Mouse (Mus musculus) c-Kit-positive CD71-negative TER-119-negative erythroid progenitor cells, embryonic 14.5 days (primary cell): Measurements from ENCODE around the gene Top1.

ENCODE experiments used
- DNase-seq: peaks from one replicate; pipeline ENCODE4 v3.0.0-alpha.2; 2013; ENCODE audit warnings: low read depth

The Top1 gene

GRCm38 (mm10) chr2:160718811-160719210 lies 73.1 kb downstream of the Top1 start:
- no peak for DNase-seq

- DNase-seq: no peak
Measured at GRCm38 (mm10) chr2:160722714-160723113, 77.0 kb downstream of the Top1 start.

DNA sequence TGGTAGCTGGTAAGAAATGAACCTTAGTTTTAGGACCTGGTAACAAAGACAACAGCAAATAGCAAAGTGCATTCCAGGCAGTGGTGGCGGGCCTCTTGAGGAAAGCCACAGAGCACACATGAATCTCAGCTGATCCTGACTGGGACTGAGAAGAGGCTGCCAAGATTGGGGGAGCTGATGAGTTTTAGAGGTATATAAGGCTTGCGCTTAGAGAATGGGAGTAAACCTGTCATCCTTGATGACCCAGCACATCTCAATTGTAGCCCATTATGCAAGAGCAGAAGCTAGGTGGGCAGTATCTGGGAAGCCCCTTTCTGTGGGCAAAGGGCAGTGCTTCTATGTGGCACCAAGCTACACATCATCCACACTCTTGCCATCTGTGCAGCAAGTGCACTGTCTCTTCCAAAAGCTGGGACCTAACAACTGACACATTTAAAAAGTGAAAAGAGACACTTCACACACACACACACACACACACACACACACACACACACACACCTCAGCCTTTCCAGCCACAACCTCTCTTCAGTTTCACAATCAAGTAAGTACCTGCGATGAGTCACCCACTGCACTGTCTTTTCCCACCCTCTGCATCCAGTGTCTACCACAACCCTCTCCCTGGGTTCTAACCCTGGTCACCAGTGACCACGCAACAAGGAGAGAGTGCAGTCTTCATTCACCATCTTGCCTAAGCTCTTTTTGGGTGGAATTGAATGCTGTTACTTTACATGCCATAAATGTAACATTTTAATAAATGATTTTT lies 78.1 kb downstream of the Top1 start:
- DNase-seq: no peak

DNA sequence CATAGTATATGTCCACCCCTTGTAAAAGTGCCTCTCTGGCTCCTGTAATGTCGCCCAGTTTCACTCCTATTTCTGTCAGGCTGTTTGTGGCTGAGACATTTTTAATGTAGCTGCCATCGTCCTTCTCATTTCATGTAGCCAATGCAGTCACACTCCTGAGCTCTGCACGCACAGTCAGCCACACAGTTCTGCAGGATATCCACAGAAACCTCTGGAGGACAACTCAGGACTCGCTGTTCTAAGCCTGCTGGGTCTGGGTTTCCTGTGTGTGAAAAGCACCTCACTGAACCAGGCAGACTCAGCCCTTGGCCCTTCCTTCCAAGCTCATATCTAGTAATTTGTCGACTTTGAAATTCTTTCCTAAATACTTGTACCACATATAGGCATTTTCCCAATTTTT lies 78.8 kb downstream of the Top1 start:
- DNase-seq: no peak

DNA sequence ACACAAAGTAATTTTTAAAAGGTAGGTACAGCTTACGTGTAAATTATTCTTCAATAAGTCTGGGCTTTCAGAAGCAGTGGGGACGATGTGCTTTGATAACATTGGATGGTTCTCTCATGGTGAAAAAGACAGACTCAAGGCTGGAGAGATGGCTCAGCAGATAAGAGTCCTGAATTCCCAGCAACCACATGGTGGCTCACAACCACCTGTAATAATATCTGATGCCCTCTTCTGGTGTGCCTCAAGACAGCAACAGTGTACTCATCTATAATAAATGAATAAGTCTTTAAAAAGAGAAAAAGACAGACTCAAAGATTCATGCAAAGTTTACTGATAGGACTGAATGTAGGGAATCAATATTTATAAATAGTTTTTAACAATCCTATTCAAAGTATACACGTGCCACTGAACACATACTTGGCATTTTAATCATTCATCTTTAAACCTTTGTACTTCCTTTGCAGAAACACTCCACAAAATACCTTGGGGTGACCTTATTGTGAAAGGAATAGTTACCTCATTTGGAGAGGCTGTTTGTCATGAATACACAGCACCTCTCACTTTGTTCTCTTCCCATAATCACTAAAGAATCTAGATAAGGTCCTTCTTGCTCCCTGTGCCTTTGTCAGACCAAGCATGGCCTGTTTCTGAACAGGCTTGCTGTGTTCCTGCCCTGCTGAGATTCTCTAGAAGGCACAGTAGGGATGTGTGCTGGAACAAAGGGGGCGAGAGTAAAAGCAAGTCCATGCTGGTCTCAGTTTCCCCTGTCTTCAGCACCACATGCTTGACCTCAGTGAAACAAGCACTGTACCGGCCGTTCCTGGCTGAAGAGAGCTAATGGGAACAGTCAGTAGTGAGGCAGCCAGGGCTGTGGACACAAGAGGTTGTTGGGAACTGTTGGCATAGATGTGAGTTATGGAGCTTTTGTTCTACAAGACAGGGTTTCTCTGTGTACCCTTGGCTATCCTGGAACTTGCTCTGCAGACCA lies 80.5 kb downstream of the Top1 start:
- DNase-seq: no peak

- no peak for DNase-seq
Measured at GRCm38 (mm10) chr2:160728972-160729371, 83.3 kb downstream of the Top1 start.

DNA sequence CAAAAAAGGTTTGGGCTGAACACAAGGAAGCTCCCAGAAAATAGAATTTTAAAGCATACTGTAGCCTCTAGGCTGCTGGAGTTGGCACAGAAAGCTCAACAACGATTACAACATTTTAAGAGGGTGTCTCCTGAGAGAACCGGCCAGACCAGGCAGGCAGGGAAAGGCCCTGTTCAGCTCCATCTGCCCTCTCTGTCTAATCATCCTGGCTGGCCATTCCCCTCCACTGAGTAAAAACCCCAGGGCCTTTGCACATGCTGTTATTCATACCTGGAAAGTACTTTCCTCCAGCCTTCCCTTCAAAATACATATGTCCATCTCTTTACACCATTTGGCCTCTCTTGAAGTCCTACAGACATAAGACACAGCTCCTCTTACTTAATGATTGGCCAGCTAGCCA lies 83.7 kb downstream of the Top1 start:
- no peak for DNase-seq

- DNase-seq: no peak
Measured at GRCm38 (mm10) chr2:160729851-160730796, 84.4 kb downstream of the Top1 start.

DNA sequence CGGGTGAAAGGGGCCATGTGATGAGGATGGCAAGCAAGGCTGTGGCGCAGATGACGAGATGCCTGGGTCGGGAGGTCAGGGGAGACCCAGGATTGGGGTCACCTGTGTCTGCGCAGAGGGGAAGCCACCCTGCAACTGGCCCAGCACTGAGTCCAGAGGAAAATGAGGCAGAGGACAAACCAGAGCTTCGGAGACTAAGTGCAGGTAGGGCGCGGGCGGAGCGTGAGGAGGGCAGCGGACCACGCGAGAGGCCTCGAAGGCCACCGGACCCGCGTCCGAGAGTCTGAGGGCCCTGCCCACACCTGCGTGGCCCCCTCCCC lies 85.1 kb downstream of the Top1 start:
- DNase-seq: no peak

DNA sequence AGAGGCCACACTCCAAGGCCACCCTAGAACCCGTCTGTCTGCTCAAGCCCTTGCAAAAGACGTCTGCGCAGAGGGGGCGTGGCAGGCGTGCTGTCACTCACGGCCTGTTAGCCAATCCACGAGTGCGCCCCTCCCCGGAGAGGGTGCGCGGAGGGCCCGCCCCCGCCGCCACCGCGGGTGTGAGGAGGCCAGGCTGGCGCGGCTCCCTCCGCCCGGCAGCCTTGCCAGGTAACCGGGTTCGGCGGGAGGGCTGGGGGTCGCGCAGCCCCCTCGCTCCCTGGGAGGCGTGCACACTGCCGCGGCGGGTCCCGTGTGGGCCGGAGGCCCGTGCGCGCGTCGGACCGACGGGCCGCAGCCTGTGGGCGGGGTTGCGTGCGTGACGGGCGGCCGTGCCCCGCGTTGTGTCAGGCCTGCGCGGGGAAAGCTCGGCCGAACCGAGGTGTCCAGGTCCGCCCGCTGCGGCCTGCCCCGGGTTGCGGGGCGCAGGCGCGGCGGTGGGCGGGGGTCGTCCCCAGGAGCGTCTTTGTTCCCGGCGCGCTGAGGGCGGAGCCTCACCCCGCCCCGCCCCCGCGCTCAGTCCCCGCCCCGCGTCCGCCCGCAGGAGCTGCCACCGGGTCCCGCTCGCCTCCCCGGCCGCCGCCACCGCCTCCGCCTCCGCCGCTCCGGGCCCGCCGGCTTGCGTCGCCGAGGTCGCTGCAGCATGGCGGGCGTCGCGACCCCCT lies 85.6 kb downstream of the Top1 start, which contains the start of gene Plcg1:
TSS of gene Plcg1 (plus strand) at position 184 of the 722 bp plus-strand sequence.
- peak; percentile 84 for DNase-seq

- no peak for DNase-seq
Measured at GRCm38 (mm10) chr2:160731839-160732261, 86.2 kb downstream of the Top1 start.

DNA sequence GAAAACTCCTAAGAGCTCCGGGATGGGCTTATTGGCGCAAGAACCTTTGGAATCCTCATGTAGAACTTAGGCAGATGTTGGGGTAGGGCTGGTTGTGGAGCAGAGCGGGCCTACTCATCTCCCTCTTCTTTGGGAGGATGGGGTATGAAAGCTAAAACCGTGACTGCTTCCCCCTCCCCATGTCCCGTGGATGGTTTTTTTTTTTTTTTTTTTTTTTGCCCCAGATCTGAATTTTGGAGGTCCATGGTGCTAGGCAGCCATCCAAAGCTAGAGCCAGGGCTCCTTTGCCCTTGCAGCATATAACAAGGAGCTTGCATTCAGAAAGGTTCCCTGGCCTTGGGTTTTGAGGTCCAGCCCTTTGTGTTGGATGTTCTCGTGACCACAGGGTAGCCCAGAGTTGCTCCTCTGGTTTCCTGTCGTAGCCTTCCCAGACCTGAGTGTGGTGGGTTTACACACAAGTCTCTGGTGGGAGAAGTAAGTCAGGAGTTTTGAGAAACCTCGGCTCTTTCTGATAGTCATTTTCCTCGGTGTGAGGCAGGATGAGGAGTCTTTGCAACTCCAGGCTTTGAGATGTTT lies 86.8 kb downstream of the Top1 start:
- DNase-seq: no peak

DNA sequence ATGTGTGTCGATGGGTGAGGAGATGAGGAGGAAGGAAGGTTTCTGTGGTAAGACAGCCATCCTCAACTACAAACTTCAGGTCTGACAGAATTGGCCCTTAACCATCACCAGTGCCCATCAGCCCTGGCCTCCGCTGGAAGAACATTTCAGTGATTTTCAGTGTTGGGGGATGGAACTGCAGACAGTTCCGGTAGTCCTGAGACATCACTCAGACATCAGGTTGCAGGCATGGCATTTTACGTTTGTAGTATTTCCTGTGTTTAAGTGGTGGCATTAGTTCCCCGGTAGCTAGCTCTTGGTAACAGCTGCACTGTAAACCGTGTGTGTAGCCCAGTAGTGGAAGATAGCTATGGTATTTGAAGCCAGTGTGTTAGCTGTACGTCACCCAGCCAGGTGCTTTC lies 87.4 kb downstream of the Top1 start:
- DNase-seq: no peak

DNA sequence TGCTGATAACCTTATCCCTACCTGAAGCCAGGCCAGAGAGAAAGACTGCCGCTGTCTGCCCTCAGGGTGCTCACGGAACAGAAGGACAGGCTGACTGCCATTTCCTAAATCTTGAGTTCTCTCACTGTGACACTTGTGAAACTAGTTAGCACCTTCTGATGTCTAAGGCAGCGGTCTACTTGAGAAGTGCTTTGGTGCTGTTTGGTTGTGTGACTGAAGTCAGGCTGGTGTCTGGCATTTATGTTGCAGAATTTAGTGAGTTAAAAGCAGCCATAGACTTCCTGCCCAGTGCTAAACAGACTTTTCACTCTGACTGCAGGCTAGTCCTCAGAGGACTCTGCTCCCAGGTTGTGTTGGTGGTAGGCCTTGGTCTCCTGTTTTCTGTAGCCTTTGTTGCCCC lies 88.6 kb downstream of the Top1 start:
- DNase-seq: no peak

DNA sequence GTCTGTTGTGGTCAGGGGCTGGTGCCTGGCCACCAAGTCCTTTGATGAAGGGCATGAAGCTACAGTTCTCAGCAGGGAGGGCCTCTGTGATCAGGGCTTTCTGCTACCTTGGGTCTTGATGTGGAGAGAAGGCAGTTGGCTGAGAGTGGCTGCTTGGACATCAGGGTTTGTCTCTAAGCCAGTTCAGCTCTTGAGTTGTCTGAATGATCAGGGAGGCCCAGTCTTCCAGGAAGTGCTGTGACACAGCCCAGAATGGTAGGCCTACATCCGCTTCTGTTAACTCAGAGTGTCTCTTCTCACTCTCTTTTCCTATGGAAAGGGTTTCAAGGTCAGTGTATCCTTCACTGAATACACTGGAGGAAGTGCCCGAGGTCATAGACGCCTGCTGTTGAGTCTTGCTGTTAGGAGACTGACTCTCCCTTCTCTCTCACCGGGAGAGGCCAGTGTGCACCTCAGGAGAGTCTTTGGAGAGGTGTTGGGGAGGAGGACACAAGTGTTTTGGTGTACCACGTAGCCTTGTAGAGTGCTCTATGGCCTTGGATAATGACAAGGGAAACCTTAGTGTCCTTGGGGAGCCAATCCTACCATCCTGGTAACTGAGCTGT lies 90.1 kb downstream of the Top1 start:
- no peak for DNase-seq

- DNase-seq: no peak
Measured at GRCm38 (mm10) chr2:160736466-160736865, 90.8 kb downstream of the Top1 start.

DNA sequence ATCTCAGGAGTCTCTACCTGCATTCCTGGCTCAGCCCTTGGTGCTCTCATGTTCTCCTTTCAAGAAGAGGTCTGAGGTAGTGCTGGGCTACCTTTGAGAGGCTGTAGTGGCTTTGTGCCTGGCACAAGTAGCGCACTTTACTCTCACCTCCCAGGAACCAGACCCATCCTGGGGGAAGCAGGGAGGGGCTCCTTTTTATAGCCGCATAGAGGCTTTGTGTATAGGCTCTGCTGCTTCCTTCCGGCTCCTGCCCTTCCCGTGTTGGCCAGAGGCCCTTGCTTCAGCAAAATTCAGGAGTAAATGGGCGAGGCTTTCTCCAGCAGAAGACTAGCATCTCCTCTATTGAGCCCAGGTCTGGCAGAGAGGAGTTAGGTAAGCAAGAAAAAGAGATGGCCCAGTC lies 92.7 kb downstream of the Top1 start:
- no peak for DNase-seq

DNA sequence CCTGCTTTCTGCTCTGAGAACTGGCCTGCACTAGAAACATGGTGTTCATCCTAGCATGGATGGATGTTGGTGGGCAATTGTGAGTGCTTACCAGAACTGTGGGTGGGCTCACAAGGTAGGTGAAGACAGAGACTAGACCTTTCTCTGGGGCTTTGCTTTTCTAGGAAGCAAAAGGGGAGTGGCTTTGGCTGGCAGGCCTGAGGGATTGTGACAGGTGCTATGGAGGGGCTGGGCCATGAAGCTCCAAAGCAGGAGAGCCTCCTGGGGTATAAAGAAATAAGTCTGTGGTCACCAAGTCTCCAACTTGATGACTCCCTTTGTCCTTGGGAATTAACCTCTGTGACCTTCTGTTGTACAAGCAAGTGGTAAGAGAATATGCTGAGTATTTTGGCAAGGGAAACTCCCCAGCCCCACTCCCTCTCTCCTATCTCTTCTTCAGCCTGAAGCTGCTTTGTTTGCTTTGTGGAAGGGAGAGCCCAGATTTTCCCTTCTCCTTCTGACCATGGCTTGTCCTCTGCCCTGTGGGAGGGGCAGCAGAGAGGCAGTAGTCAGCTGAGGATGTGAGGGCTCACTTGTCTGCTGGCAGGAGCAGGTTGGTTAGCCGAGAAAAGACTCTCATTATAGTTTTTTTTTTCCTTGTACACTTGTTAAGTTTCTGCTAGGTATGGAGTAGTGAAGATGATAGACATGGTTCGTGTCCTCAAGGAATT lies 94.1 kb downstream of the Top1 start:
- no peak for DNase-seq

- no peak for DNase-seq
Measured at GRCm38 (mm10) chr2:160740521-160741156, 95.0 kb downstream of the Top1 start.
